Mouse (Mus musculus) ZHBTc4 (cell line): ENCODE measurements around the gene 1700003F12Rik.

Experiments used
- DNase-seq: peaks from one replicate; pipeline ENCODE4 v3.0.0-alpha.2; 2011; ENCODE audit warnings: low read depth, low spot score

Gene 1700003F12Rik

DNA sequence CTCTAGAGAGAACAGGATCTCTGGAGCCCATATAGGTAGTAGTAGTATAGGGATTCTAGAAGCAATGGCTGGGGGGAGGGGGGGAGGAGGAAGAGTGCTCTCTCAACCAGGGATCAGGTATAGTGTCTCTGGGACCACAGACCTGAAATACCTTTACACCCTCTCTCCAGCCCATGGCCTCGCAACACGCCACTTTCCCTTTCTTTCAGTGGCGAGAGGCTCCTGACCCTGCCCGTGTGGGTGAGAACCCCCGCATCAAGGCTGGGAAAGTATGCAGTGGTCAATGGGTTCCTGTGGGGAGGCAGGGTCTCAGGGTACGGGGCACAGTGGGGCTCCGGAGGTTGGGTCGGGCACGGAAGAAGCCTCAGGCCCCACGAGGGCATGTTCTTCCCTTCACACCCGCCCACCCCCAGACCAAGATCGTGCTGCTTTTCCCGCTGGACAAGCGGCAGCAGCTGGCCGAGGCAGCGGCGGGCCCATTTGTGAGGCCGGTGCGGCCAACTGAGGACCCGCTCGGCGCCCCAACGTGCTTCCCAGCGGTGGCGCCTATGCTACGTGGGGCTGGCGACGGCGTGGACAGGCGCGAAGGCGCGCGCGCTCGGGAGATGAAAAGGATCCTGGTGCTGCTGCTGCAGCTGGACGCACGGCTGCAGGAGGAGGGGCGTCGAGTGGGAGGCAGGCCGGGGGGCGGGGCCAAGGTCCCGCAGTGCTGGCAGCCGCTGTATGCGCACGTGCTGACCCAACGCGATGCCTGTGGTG, 2.4 kb downstream of the 1700003F12Rik start:
- peak; percentile 86 for DNase-seq

GRCm38 (mm10) chr2:154549886-154550189, 3.0 kb downstream of the 1700003F12Rik start:
- DNase-seq, result no peak

GRCm38 (mm10) chr2:154550937-154551336, 4.1 kb downstream of the 1700003F12Rik start:
- no peak for DNase-seq

GRCm38 (mm10) chr2:154551476-154551875, 4.6 kb downstream of the 1700003F12Rik start, which contains the start of gene Actl10:
Actl10 (plus strand) TSS chr2:154551776.
- DNase-seq, result no peak

DNA sequence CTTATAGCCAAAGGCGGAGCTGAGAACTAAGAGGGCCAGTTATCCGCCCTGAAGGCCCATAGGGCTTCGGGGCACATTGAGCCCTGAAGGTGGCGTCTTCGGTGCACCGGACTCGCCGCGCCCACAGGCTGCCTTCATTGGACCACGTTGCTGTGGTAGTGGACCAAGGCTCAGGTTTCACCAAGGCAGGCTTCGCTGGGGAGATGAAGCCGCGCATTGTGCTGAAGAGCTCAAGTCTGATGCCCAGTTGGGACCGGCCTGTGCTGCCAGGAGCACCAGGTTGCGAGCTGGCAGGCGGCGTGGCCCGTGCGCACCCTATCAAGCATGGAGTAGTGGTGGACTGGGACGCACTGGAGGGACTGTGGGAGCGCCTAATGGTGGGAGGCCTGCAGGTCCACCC, 5.0 kb downstream of the 1700003F12Rik start:
- DNase-seq, result peak; percentile 62

DNA sequence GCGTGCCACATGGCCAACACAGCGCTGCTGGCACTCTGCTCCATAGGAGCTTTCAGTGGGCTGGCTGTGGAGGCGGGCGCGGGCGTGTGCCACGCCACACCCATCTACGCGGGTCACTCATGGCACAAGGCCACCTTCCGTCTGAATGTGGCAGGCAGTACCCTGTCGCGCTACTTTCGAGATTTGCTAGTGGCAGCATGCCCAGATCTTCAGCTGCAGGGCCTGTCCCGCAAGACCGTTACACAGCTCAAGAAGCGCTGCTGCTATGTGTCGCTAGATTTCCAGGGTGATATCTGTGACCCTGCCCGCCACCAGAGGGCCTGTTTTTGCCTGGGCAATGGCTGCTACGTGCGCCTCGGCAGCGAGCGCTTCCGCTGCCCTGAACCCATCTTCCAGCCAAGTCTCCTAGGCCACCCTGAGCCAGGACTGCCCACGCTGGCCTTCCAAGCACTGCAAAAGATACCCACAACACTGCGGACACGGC, 5.6 kb downstream of the 1700003F12Rik start:
- peak; percentile 80 for DNase-seq

GRCm38 (mm10) chr2:154555235-154555634, 8.3 kb downstream of the 1700003F12Rik start:
- DNase-seq, result no peak

GRCm38 (mm10) chr2:154557184-154557832, 10.4 kb downstream of the 1700003F12Rik start:
- no peak for DNase-seq

GRCm38 (mm10) chr2:154558264-154559039, 11.6 kb downstream of the 1700003F12Rik start, which contains the start of gene Necab3:
Necab3 (minus strand) TSS chr2:154558890.
- DNase-seq, result peak; percentile 80

DNA sequence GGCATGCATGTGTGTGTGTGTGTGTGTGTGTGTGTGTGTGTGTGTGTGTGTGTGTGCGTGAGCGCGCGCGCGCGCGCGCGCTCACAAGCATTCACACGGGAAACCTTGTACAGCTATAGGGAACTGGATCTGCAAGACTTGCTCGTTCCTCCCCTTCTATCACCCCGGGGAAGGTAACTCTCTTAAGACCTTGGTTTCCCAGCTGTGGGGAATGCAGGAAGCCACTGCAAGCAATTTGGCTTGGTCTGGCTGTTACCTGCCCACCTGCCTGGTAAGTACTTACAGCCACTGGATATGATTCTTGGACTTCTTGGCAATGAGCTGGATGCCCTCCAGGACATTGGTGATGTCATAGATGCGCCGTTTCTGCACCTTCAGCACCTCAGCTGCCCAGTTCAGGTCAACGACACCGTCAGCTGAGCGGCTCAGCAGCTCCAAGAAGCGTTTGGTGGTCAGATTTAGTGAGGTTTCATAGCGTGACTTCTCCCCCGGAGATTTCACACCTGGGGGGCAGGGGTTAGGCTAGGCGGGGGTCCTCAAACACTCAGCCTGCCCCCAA, 16.8 kb downstream of the 1700003F12Rik start:
- no peak for DNase-seq

DNA sequence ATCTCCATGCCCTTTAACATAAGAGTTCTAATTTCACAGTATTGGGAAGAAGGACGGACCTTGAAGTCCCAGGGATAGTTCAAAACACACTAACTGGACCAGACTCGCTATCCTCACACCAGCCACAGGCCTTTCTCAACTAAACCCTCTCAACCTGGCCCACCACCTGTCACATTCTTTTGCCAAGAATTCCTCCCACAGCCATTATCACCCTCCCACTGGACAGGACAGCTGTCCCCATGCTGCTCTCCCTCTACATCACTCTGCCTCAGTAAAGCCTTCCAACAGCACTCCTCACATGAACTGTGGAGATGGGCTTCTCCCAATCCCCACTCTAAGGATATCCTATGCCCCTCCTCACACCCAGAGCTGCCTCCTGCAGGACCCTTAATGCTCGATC, 18.7 kb downstream of the 1700003F12Rik start:
- DNase-seq, result no peak

GRCm38 (mm10) chr2:154566641-154567040, 19.8 kb downstream of the 1700003F12Rik start:
- no peak for DNase-seq

GRCm38 (mm10) chr2:154567766-154568165, 20.9 kb downstream of the 1700003F12Rik start:
- no peak for DNase-seq

GRCm38 (mm10) chr2:154568329-154569070, 21.6 kb downstream of the 1700003F12Rik start:
- DNase-seq, result peak; percentile 68

DNA sequence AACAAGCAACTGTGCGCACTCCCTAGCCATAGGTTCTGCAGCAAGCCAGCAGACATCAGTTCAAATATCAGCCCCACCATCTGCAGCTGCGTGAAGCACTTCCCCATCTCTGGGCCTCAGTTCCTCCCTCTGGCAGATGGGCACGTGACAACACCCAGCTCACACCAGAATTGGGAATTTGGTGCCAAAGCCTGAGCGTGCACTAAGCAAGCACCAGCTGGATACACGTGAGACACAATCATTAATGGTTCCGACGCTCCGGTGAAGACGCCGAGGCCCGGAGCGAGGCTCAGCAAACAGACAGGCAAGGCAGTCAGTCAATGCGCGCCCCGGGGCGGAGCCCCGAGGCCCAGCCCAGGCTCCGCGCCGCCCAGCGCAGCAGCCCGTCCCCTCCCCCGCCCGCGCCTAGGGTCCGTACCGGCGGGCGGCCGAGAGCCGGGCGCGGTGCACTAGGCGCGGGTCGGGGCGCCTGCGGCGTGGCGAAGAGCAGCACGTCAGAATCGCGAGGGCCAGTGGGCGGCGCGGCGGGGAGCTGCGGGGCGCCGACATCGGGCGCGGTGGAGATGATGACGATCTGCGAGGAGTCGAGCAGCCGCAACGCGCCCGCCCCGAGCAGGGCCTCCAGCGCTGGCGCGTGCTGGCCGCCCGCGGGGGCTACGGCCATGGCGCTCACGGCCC, 22.3 kb downstream of the 1700003F12Rik start:
- peak; percentile 84 for DNase-seq

GRCm38 (mm10) chr2:154569836-154570286, 23.0 kb downstream of the 1700003F12Rik start, which contains the start of gene E2f1:
E2f1 (minus strand) TSS chr2:154569892.
- peak; percentile 99 for DNase-seq

GRCm38 (mm10) chr2:154570666-154571065, 23.8 kb downstream of the 1700003F12Rik start:
- no peak for DNase-seq

- no peak for DNase-seq
Measured at GRCm38 (mm10) chr2:154571266-154571665, 24.4 kb downstream of the 1700003F12Rik start.

DNA sequence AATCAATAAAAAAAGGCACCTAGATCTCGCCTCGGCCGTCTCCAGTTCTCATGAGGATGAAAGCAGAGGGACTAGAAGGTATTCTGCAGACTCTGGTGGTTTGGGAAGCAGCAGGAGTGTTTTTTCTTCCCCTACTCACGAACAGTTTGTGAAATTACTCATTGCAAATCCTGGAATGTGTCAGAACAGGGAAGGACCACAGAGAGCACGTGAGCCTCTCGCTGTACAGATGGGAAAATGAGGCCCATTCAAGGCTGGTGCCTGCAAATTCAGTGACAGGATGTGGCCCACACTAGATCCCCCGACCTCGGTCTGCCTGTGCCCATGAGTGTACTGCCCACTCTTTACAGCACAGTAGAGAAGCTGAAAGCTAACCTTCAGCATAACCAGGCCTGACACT, 25.1 kb downstream of the 1700003F12Rik start:
- no peak for DNase-seq

- DNase-seq, result no peak
Measured at GRCm38 (mm10) chr2:154572996-154573395, 26.1 kb downstream of the 1700003F12Rik start.
